Mouse (Mus musculus): ENCODE measurements around the gene Sult1a1.
A peak's percentile ranks its signal among the peaks of the same experiment; 100 is the strongest.

- peak; percentile 78 for TF ChIP-seq CTCF (conservative IDR thresholded peaks at IDR 0.05; ENCODE audit: low read length)
- TF ChIP-seq NANOG (IDR thresholded peaks at IDR 0.05; ENCODE audit: borderline replicate concordance, low read length), result no peak
Observed at GRCm38 (mm10) chr7:126648486-126648885, 27.7 kb downstream of the Sult1a1 start.

All from E14TG2a.4 (cell line).